Mouse (Mus musculus) macrophage (primary cell): ENCODE data around the gene Tm2d1. TPM values are rescaled to one million over a fixed set of nuclear protein-coding genes. Genes with fewer than 3 reads are reported as not detected.
"Not testable (repeated sequence)": the region's sequence is repeated elsewhere in the genome, so short reads cannot be mapped to it uniquely, and the experiment has no call there.

Experiments
- H3K27ac ChIP-seq: fragments of 350-480 bp; formaldehyde crosslinking; 2 replicates; pipeline ENCODE4 v1.9.0; 2021
- H3K36me3 ChIP-seq: fragments of 350-480 bp; formaldehyde crosslinking; 2 replicates; pipeline ENCODE4 v1.9.0; 2021; ENCODE audit errors: inconsistent target
- H3K4me3 ChIP-seq: fragments of 350-480 bp; formaldehyde crosslinking; 2 replicates; pipeline ENCODE4 v1.9.0; 2021; ENCODE audit errors: inconsistent target
- H3K79me2 ChIP-seq: fragments of 350-480 bp; formaldehyde crosslinking; 2 replicates; pipeline ENCODE4 v1.9.0; 2021; ENCODE audit errors: inconsistent target
- WGBS: methylation state at CpG from one replicate; pipeline ENCODE4 v1.1.7; 2026; ENCODE audit warnings: inconsistent platforms; ENCODE audit not compliant: missing documents; 5-methylcytosine and 5-hydroxymethylcytosine counted together
- polyA plus RNA-seq: library from polyadenylated mRNA; stranded (reverse); fragments of 250-400 nt; gene quantifications from 3 replicates; pipeline ENCODE4 v1.2.4, GENCODE M21; 2018; ENCODE audit warnings: inconsistent platforms
- total RNA-seq, 78 experiments: library from RNA; depleted of rRNA; stranded (reverse); fragments of 250-400 nt; gene quantifications; 1 replicate in 9 of 78; 2 replicates in 24 of 78; 3 replicates in 43 of 78; 4 replicates in 2 of 78; pipeline ENCODE4 v1.2.4; 2018; ENCODE audit warnings: inconsistent platforms in 56 of 78

Gene Tm2d1
- 10 to 100 TPM in 13 of 26 experiments, 1 to 10 TPM in 13; 6.1 to 17.4 (median 10.1) TPM for total RNA-seq (2018; cell fraction: chromatin; rRNA removed)
- total RNA-seq (2018; cell fraction: cytosol; rRNA removed) = 10 to 100 TPM; 31.7 to 46.5 (median 37.8) TPM
- 10 to 100 TPM in 25 of 26 experiments, 1 to 10 TPM in 1; 9.6 to 27.9 (median 17.5) TPM for total RNA-seq (2018; cell fraction: nucleus; rRNA removed)
- polyA plus RNA-seq = 26.4 to 48.2 TPM (median 36.1 TPM) in 3 replicates

DNA sequence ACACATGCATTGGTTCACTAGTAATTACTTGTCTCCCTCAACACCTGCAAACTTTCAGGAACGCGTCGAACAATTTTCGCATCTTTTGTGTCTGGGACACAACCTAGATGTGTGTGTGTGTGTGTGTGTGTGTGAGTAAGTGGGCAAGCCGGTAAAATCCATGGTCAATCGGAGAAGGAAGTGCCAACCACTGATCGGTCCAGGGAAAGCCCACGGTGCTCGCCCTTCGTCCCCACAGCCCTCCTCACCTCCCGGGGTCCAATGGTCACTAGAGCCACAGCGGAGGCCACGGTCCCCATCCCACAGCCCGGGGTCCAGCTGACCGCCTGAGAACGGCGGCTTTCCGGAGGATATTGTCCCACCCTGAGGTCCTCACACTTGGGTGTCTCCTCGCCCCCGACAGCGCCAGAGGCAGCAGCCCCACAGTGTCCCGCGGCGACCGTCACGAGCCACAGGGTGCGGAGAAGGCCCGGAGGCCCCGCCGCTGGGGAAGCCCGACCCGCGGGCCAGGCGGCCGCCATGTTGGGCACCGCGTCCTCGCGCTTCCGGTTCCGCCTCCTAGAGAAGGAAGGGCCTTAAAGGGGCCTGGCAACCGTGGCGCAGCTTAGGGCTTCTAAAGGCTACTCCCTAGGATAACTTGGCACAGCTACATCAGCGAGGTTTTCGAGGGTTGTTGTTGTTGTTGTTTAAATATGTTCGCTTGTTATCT, at the start of gene Tm2d1:
Tm2d1 (minus strand) TSS at position 591 of the 709 bp plus-strand sequence.
- H3K4me3 ChIP-seq = peak within 1 kb of the TSS; percentile 77
- H3K27ac ChIP-seq = peak within 1 kb of the TSS; percentile 46
- under 1% methylated on average over 45 of the region's 46 CpGs for WGBS
- H3K79me2 ChIP-seq = peaks cover 51% of the 10 kb centered on the region; the same call in 1 of the 2 replicates
- no peaks in the 10 kb centered on the region for H3K36me3 ChIP-seq

DNA sequence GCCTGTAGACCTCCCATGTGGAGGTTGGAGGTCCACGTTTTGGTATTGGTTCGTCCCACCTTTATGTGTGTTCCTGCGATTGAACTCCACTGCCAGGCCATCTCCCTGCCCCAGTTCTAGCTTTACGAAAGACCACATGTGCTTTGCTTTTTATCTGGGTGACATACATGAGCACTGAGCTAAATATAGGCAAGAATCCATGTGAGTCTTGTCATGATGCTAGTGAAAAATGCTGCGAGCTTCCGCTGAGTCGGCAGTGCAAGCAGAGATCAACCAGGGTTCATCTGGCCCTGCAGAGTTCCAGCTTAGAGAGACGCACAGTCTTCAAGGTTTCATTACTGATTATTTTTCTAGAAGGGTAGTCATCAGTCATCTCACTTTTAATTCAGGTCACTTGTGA, 45.3 kb upstream of the Tm2d1 start:
- H3K36me3 ChIP-seq = no peaks in the 10 kb centered on the region

DNA sequence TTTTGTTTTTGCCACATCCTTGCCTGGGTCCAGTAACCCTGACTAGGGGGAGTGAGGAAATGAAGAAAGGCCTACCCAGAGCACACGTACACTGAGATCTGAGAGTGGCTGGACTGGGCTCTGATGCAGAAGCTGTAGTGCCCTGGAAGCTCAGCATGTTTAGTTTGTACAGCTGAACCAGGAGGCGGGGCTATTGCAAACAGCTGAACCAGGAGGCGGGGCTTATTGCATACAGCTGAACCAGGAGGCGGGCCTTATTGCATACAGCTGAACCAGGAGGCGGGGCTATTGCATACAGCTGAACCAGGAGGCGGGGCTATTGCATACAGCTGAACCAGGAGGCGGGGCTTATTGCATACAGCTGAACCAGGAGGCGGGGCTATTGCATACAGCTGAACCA, 32.0 kb upstream of the Tm2d1 start:
- 94% methylated on average over 8 of the region's 8 CpGs for WGBS
- not testable (repeated sequence) for H3K27ac ChIP-seq, H3K36me3 ChIP-seq, H3K4me3 ChIP-seq, H3K79me2 ChIP-seq

More for the DNA sequence above, 45.3 kb upstream of the Tm2d1 start:
- H3K27ac ChIP-seq = no peak overlapping the region
- H3K79me2 ChIP-seq = no peaks in the 10 kb centered on the region
- 98% methylated on average over 8 of the region's 8 CpGs for WGBS
- no peak overlapping the region for H3K4me3 ChIP-seq

- Histone ChIP-seq H3K27ac (no peak overlapping the region), H3K36me3 (no peaks in the 10 kb centered on the region), H3K4me3 (no peak overlapping the region), H3K79me2 (no peaks in the 10 kb centered on the region)
- WGBS = 56% methylated on average over 4 of the region's 4 CpGs
Observed at GRCm38 (mm10) chr4:98408455-98408854, 25.3 kb upstream of the Tm2d1 start.

- Histone ChIP-seq H3K36me3 (no peaks in the 10 kb centered on the region), H3K79me2 (no peaks in the 10 kb centered on the region), H3K27ac (no peak overlapping the region), H3K4me3 (no peak overlapping the region)
- 92% methylated on average over 6 of the region's 6 CpGs for WGBS
Observed at GRCm38 (mm10) chr4:98404412-98404811, 21.3 kb upstream of the Tm2d1 start.

GRCm38 (mm10) chr4:98403492-98403891, 20.4 kb upstream of the Tm2d1 start:
- 100% methylated on average over 1 of the region's 4 CpGs for WGBS
- no peak overlapping the region for H3K4me3 ChIP-seq
- H3K36me3 ChIP-seq = no peaks in the 10 kb centered on the region
- H3K79me2 ChIP-seq = no peaks in the 10 kb centered on the region
- H3K27ac ChIP-seq = no peak overlapping the region

GRCm38 (mm10) chr4:98401584-98401962, 18.5 kb upstream of the Tm2d1 start:
- no peak overlapping the region for H3K4me3 ChIP-seq
- H3K79me2 ChIP-seq = no peaks in the 10 kb centered on the region
- WGBS = 89% methylated on average over 2 of the region's 2 CpGs
- no peaks in the 10 kb centered on the region for H3K36me3 ChIP-seq
- H3K27ac ChIP-seq = no peak overlapping the region

- no peaks in the 10 kb centered on the region for H3K36me3 ChIP-seq
- no peak overlapping the region for H3K27ac ChIP-seq
- WGBS = 85% methylated on average over 6 of the region's 6 CpGs
- no peak overlapping the region for H3K4me3 ChIP-seq
- H3K79me2 ChIP-seq = no peaks in the 10 kb centered on the region
Observed at GRCm38 (mm10) chr4:98400926-98401583, 17.9 kb upstream of the Tm2d1 start.

DNA sequence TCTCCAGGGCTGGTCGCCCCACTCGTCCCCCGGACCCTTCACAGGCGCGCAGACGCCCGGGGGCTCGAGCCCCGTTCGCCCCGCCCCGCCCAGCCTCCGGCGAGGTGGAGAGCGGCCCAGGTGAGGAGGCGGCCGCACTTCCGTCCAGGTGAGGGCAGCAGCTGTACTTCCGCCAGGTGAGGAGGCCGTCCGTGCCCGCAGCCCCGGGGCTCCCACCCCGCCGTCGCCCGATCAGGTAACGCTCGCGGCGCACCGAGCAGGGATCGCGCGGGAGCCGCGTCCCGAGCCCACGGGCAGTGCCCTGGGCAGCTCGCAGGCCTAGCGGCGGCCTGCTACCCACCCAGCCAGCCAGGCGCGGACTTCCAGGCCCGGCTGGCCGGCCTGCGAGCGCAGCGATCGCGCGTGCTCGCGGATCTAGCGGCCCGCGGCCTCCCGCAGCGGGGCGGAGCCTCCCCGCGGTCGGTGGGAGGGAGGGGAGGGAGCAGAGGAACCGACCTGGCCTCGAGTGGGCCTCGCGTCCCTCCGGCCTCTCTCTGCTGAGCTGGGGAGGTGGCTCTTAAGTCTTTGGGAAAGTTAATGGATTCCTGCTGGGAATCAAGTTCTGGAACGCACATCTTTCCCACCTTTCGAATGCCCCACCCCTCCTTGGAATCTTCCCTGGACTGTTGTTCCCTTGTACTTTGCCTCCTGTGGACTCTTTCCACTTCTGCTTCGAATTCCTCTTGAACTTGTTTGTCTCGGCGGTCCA, 12.8 kb upstream of the Tm2d1 start, which contains the start of gene Patj:
Patj (plus strand) TSS at position 96 of the 748 bp plus-strand sequence.
- no peak within 1 kb of the TSS for H3K4me3 ChIP-seq

DNA sequence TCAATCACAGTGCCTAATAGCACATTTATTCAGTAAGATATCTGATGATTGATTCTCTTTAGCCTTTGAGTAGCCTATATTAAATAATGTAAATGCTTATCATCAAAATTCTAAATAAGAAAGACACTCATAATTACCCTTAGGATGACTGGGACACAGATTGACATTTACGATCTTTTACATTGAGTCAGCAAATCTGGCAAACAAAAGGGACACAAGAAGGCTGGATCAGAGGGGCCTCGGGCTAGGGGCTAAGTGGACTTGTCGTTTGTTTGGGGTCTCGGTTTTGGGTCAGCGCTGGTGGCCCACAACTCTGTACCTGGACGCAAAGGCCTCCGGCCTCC, 12.2 kb upstream of the Tm2d1 start:
- Histone ChIP-seq H3K79me2 (no peaks in the 10 kb centered on the region), H3K4me3 (no peak overlapping the region), H3K36me3 (no peaks in the 10 kb centered on the region), H3K27ac (no peak overlapping the region)
- 16% methylated on average over 7 of the region's 7 CpGs for WGBS

More for the DNA sequence above, 12.8 kb upstream of the Tm2d1 start, which contains the start of gene Patj:
- no peaks in the 10 kb centered on the region for H3K79me2 ChIP-seq
- H3K27ac ChIP-seq = no peak within 1 kb of the TSS
- 4% methylated on average over 64 of the region's 73 CpGs for WGBS
- no peaks in the 10 kb centered on the region for H3K36me3 ChIP-seq

GRCm38 (mm10) chr4:98385036-98385435, 1.9 kb upstream of the Tm2d1 start:
- 89% methylated on average over 5 of the region's 5 CpGs for WGBS
- Histone ChIP-seq H3K79me2 (peaks cover 29% of the 10 kb centered on the region; the same call in 1 of the 2 replicates), H3K4me3 (no peak overlapping the region), H3K36me3 (no peaks in the 10 kb centered on the region), H3K27ac (no peak overlapping the region)

- H3K79me2 ChIP-seq = peaks cover 50% of the 10 kb centered on the region; the same call in 1 of the 2 replicates
- H3K27ac ChIP-seq = no peak overlapping the region
- 91% methylated on average over 2 of the region's 2 CpGs for whole genome bisulfite sequencing
- H3K4me3 ChIP-seq = no peak overlapping the region
- H3K36me3 ChIP-seq = peaks cover 5% of the 10 kb centered on the region; the same call in 1 of the 2 replicates
Observed at GRCm38 (mm10) chr4:98376943-98377342, 6.2 kb downstream of the Tm2d1 start.

DNA sequence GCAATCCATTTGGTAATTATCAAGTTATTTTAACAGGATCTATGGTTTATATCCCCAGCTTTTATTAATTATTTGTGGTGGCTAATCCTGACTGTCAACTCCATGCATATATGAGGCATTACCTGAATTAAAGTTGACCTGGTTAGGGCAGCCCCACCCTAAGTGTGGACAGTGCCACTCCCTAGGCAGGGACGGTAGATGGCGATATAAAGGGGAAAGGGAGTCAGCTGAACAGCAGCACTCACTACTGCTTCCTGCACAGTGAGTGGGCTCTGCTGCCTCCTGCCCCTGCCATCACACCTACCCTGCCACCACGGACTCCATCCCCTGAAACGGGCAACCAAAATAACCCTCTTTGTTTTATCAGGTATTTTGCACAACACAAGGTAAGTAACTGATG, 7.7 kb downstream of the Tm2d1 start:
- 83% methylated on average over 4 of the region's 4 CpGs for WGBS

DNA sequence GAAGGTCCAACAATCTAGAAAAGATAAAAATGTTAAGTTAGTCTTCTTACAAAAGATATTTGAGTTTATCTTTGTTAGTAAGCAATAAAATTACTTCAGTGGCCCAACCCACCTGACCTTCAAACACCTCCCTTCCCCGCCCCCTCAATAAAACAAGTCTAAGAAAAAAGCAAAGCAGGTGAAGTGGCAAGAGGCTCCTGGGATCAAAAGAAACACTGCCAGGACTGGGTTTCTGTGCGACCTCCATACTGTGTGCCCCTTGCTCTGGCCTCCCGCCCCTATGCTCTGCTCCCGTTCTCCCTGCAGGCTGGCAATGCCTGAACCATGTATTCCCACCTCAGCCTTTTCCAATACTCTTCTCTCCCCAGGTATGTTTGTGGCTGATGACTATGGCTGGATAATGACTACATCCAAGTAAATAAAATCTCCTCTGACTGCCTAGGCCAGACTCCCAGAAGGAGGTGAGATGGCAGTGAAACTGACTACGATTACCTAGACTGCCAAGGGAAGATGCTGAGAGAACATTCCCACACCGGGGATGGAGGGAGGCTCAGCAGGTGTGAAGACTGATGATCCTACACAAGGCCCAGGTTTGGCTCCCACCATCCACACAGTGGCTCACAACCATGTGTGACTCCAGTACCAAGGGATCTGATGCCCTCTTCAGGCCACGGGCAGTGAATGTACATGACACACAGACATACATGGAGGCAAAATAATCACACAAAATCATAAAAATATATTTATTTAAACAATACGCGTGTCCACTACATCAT, 24.9 kb downstream of the Tm2d1 start:
- 93% methylated on average over 9 of the region's 9 CpGs for WGBS
- peaks cover 46% of the 10 kb centered on the region for H3K36me3 ChIP-seq
- H3K4me3 ChIP-seq = no peak overlapping the region
- H3K27ac ChIP-seq = no peak overlapping the region
- no peaks in the 10 kb centered on the region for H3K79me2 ChIP-seq

More for the DNA sequence above, 7.7 kb downstream of the Tm2d1 start:
- H3K79me2 ChIP-seq = peaks cover 35% of the 10 kb centered on the region; the same call in 1 of the 2 replicates
- H3K36me3 ChIP-seq = peaks cover 5% of the 10 kb centered on the region; the same call in 1 of the 2 replicates
- H3K27ac ChIP-seq = no peak overlapping the region
- H3K4me3 ChIP-seq = no peak overlapping the region
